Mouse (Mus musculus) urinary bladder, postnatal 4 days (tissue): ENCODE measurements around the gene Six4.
A peak's percentile ranks its signal among the peaks of the same experiment; 100 is the strongest.
"Not testable (repeated sequence)": the region's sequence is repeated elsewhere in the genome, so short reads cannot be mapped to it uniquely, and the experiment has no call there.

Experiments
- DNase-seq, 2 experiments: peaks; one replicate each; pipeline ENCODE4 v3.0.0; 2021 to 2022; ENCODE audit warnings: low spot score in 2 of 2

Gene Six4

GRCm38 (mm10) chr12:73113196-73113595 lies at the start of gene Six4:
TSS of gene Six4 (minus strand) at chr12:73113456.
- peak; percentile 73 to 74 for DNase-seq

- no peak for DNase-seq
These were observed 49.3 kb upstream of the Six4 start for GRCm38 (mm10) chr12:73162408-73163181.

GRCm38 (mm10) chr12:73160341-73160740 lies 47.1 kb upstream of the Six4 start:
- DNase-seq = no peak

GRCm38 (mm10) chr12:73154150-73154549 lies 40.9 kb upstream of the Six4 start:
- no peak for DNase-seq

GRCm38 (mm10) chr12:73151038-73151437 lies 37.8 kb upstream of the Six4 start:
- DNase-seq = not testable (repeated sequence)

GRCm38 (mm10) chr12:73147236-73147635 lies 34.0 kb upstream of the Six4 start:
- DNase-seq = no peak

GRCm38 (mm10) chr12:73140732-73141131 lies 27.5 kb upstream of the Six4 start:
- DNase-seq = no peak

GRCm38 (mm10) chr12:73125250-73125649 lies 12.0 kb upstream of the Six4 start:
- DNase-seq = no peak

- DNase-seq = peak; percentile 70 to 82
These were observed 10.1 kb upstream of the Six4 start, which contains the start of gene Mnat1 for GRCm38 (mm10) chr12:73123093-73124041. TSS of gene Mnat1 (plus strand) at chr12:73123717.

GRCm38 (mm10) chr12:73112326-73113087 lies 749 bp downstream of the Six4 start:
- peak; percentile 30 to 61 for DNase-seq

- DNase-seq = peak; percentile 26 to 60
These were observed 1.5 kb downstream of the Six4 start for GRCm38 (mm10) chr12:73111561-73112325.

- peak; percentile 30 to 61 for DNase-seq
These were observed 2.7 kb downstream of the Six4 start for GRCm38 (mm10) chr12:73110431-73111111.

- DNase-seq = no peak
These were observed 5.4 kb downstream of the Six4 start for GRCm38 (mm10) chr12:73107821-73108220.

- no peak for DNase-seq
These were observed 9.5 kb downstream of the Six4 start for GRCm38 (mm10) chr12:73103713-73104112.

- no peak for DNase-seq
These were observed 14.7 kb downstream of the Six4 start for GRCm38 (mm10) chr12:73098593-73098992.

GRCm38 (mm10) chr12:73096177-73096576 lies 17.1 kb downstream of the Six4 start:
- not testable (repeated sequence) for DNase-seq

- DNase-seq = no peak
These were observed 18.7 kb downstream of the Six4 start for GRCm38 (mm10) chr12:73094605-73095004.

GRCm38 (mm10) chr12:73094189-73094588 lies 19.1 kb downstream of the Six4 start:
- no peak for DNase-seq

GRCm38 (mm10) chr12:73090672-73091335 lies 22.5 kb downstream of the Six4 start:
- no peak for DNase-seq

GRCm38 (mm10) chr12:73088911-73089310 lies 24.3 kb downstream of the Six4 start:
- no peak for DNase-seq
